Mouse (Mus musculus): ENCODE measurements around the gene Zdhhc11. TPM values are rescaled to one million over a fixed set of nuclear protein-coding genes. Genes with fewer than 3 reads are reported as not detected.

Zdhhc11 gene
- polyA plus RNA-seq, 1 experiment from 2014 or later: not detected

- Histone ChIP-seq H3K9me3 (ENCODE audit: low read length) (no peaks in the 10 kb centered on the region), H3K4me3 (ENCODE audit: low read depth, low read length) (no peak overlapping the region), H3K9ac (replicated peaks) (no peak overlapping the region), H3K36me3 (replicated peaks; ENCODE audit: insufficient read depth, low read length) (peaks cover 5% of the 10 kb centered on the region; the same call in 1 of the 2 replicates), H3K27ac (ENCODE audit: low read depth) (no peak overlapping the region), H3K27me3 (ENCODE audit: insufficient read depth, low read length) (no peaks in the 10 kb centered on the region), H3K4me1 (ENCODE audit: insufficient read depth) (no peaks in the 10 kb centered on the region), H3K4me2 (ENCODE audit: low read depth, low read length) (no peak overlapping the region)
- no peak for DNase-seq
- TF ChIP-seq EP300 (IDR thresholded peaks at IDR 0.05; ENCODE audit: low read depth): no peak
- TF ChIP-seq CTCF (IDR thresholded peaks at IDR 0.05; ENCODE audit: low read depth): no peak
- 81% methylated on average over 2 of the region's 2 CpGs for WGBS (ENCODE audit: insufficient replicate concordance)
- no peak for ATAC-seq
These were observed 71.1 kb downstream of the Zdhhc11 start for GRCm38 (mm10) chr13:74034756-74035155.

- Histone ChIP-seq H3K4me3 (ENCODE audit: low read depth, low read length) (no peak overlapping the region), H3K4me1 (ENCODE audit: insufficient read depth) (no peaks in the 10 kb centered on the region), H3K27me3 (ENCODE audit: insufficient read depth, low read length) (no peaks in the 10 kb centered on the region), H3K4me2 (ENCODE audit: low read depth, low read length) (no peak overlapping the region), H3K9ac (replicated peaks) (no peak overlapping the region), H3K27ac (ENCODE audit: low read depth) (no peak overlapping the region), H3K9me3 (ENCODE audit: low read length) (no peaks in the 10 kb centered on the region), H3K36me3 (replicated peaks; ENCODE audit: insufficient read depth, low read length) (peaks cover 7% of the 10 kb centered on the region; the same call in 1 of the 2 replicates)
- no peak for DNase-seq
- TF ChIP-seq EP300 (IDR thresholded peaks at IDR 0.05; ENCODE audit: low read depth): no peak
- TF ChIP-seq CTCF (IDR thresholded peaks at IDR 0.05; ENCODE audit: low read depth): no peak
- ATAC-seq: no peak
- WGBS (ENCODE audit: insufficient replicate concordance): 89% methylated on average over 2 of the region's 2 CpGs
These were observed 72.1 kb downstream of the Zdhhc11 start for GRCm38 (mm10) chr13:74035776-74036175.

GRCm38 (mm10) chr13:74039926-74040325 lies 76.3 kb downstream of the Zdhhc11 start:
- no peak overlapping the region for H3K27ac ChIP-seq (ENCODE audit: low read depth)
- no peak for DNase-seq
- 77% methylated on average over 3 of the region's 3 CpGs for WGBS (ENCODE audit: insufficient replicate concordance)
- no peak overlapping the region for H3K4me2 ChIP-seq (ENCODE audit: low read depth, low read length)
- ATAC-seq: no peak
- no peaks in the 10 kb centered on the region for H3K4me1 ChIP-seq (ENCODE audit: insufficient read depth)
- no peak overlapping the region for H3K9ac ChIP-seq (replicated peaks)
- H3K36me3 ChIP-seq (replicated peaks; ENCODE audit: insufficient read depth, low read length): peaks cover 10% of the 10 kb centered on the region
- no peaks in the 10 kb centered on the region for H3K27me3 ChIP-seq (ENCODE audit: insufficient read depth, low read length)
- H3K9me3 ChIP-seq (ENCODE audit: low read length): no peaks in the 10 kb centered on the region
- TF ChIP-seq CTCF (IDR thresholded peaks at IDR 0.05; ENCODE audit: low read depth) (no peak), EP300 (IDR thresholded peaks at IDR 0.05; ENCODE audit: low read depth) (no peak)
- no peak overlapping the region for H3K4me3 ChIP-seq (ENCODE audit: low read depth, low read length)

Small RNA genes within 50 kb of the gene (microRNA-seq; reads per million reads assigned to microRNA genes)
- gene Gm25197: not detected

Other genes with a start within 250 kb of the Zdhhc11 start
- gene Slc12a7, start 230.8 kb upstream of the Zdhhc11 start, polyA plus RNA-seq (2015; fragmentation: Nextera tagmentation; extraction: Ambion mirVana): 6.5 and 7.0 TPM in 2 replicates
- 0.13 and 0.15 TPM in 2 replicates for gene Nkd2, start 116.2 kb upstream of the Zdhhc11 start, polyA plus RNA-seq (2015; fragmentation: Nextera tagmentation; extraction: Ambion mirVana)
- 6.9 and 7.7 TPM in 2 replicates for gene Trip13, start 26.1 kb upstream of the Zdhhc11 start, polyA plus RNA-seq (2015; fragmentation: Nextera tagmentation; extraction: Ambion mirVana)
- 10.3 and 10.6 TPM in 2 replicates for gene Brd9, start 26.0 kb upstream of the Zdhhc11 start, polyA plus RNA-seq (2015; fragmentation: Nextera tagmentation; extraction: Ambion mirVana)
- 0.36 and 0.42 TPM in 2 replicates for gene Tppp, start 45.6 kb downstream of the Zdhhc11 start, polyA plus RNA-seq (2015; fragmentation: Nextera tagmentation; extraction: Ambion mirVana)
- gene Cep72, start 98.4 kb downstream of the Zdhhc11 start, polyA plus RNA-seq (2015; fragmentation: Nextera tagmentation; extraction: Ambion mirVana): 3.8 and 4.0 TPM in 2 replicates
- gene Slc9a3, start 157.6 kb downstream of the Zdhhc11 start, polyA plus RNA-seq (2015; fragmentation: Nextera tagmentation; extraction: Ambion mirVana): not detected in 2 replicates
- gene Exoc3, start 244.9 kb downstream of the Zdhhc11 start, polyA plus RNA-seq (2015; fragmentation: Nextera tagmentation; extraction: Ambion mirVana): 15.7 and 19.6 TPM in 2 replicates